Mouse (Mus musculus) heart, adult 2 months (tissue): ENCODE data around the gene Abhd12.
A peak's percentile ranks its signal among the peaks of the same experiment; 100 is the strongest.

Experiments
- CTCF ChIP-seq: fragments of 200-600 bp; IDR thresholded peaks from 2 replicates; pipeline ENCODE4 v1.8.1; 2022; ENCODE audit warnings: antibody characterized with exemption, mild to moderate bottlenecking, moderate library complexity
- EP300 ChIP-seq: fragments of 200-500 bp; IDR thresholded peaks from 2 replicates; pipeline ENCODE4 v1.6.1; 2011; ENCODE audit warnings: low read depth, low read length, control low read depth; ENCODE audit not compliant: insufficient read depth
- POLR2A ChIP-seq: fragments of 200-500 bp; IDR thresholded peaks from 2 replicates; pipeline ENCODE4 v1.6.1; 2011; ENCODE audit warnings: mild to moderate bottlenecking, low read depth, low read length, control low read depth; ENCODE audit not compliant: insufficient read depth

DNA sequence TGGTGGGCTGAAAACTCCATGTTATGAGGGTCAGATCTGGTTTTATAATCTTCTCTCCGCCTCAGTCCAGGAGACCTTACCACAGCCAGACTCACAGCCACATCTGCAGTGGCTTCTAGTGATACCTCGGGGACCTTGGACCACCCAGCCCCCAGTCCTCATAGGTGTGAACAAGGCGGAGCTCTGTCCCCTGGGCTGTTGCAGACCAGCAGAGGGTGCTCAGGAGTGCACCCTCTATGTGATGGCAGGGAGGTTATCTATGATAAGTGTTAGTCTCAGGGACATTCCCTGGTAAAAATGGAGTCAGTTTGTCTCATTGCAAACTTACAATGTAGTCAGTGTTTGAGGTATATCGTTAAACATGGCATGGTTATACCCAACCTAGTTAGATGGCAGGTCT, 75.9 kb downstream of the Abhd12 start:
- TF ChIP-seq CTCF (peak; percentile 42), POLR2A (no peak), EP300 (no peak)
